Mouse (Mus musculus) neural tube, embryonic 10.5 days (tissue): ENCODE results near the gene Adgrg4.

Source experiments
- DNase-seq: peaks from one replicate; pipeline ENCODE4 v3.0.0-alpha.2; 2017; ENCODE audit warnings: low spot score; ENCODE audit errors: extremely low spot score

The Adgrg4 gene

GRCm38 (mm10) chrX:56869863-56870262, at the start of gene Adgrg4:
TSS of gene Adgrg4 (plus strand) at chrX:56870163.
- no peak for DNase-seq

DNA sequence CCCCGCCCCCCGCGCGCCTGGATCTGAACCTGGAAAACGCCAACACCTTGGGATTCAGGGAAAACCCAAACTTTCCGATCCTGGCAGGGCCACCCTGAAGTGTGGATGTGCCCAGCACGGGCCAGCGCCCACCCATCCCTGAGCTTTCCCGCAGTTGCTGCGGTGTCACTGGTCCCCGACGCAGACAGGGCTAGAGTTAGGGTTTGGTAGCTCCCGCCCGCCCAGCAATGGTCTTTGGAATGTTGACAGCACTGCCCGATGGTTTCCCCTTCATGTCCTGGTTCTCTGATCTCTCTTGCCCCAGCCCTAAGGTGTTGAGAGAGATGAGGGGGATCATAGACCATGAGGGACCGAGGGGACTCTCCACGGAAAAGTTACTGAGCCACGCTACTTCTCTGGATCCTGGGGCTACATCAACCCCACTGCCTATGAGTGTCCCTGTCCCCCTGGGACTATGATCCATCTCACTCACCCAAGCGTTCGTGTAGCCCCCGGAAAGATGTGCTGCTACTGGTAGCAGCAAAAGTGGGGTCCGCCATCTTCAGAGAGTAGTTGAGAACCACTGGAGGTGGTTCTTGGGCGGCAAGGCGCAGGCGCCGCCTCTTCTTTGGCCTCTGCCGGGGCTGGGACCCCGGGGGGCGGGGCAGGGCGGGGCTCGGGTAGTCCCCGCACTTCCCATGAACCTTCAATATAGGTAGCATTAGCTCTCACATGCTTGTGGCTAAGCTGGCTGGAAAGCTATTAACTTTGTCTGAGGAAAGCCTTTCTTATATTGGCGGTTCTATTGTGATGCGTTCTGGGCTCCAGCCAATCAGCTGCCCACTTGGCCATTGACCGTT, 48.0 kb upstream of the Adgrg4 start, which contains the start of gene Map7d3:
TSS of gene Map7d3 (minus strand) at position 562 of the 839 bp plus-strand sequence.
- peak; percentile 27 for DNase-seq

- DNase-seq = no peak
Measured at GRCm38 (mm10) chrX:56827492-56827891, 42.5 kb upstream of the Adgrg4 start.

DNA sequence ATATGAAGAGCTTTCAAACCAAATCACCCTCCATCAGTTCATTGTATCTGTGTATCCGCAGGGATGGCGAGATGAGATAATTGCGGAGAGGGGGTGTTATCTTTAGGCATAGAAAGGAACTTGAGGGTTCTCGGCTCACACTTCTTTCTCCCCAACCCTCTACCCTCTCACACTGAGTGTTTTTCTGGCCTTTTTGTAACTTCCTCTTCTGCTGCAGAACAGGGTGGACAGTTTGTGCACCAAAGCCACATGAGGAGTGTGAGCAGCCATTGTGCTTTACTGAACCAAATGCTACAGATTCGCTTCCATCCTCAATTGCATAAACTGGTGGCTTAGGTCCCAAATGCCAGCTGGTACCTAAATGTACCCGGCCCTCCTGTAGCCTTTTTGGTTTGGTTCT, 34.1 kb upstream of the Adgrg4 start:
- DNase-seq = no peak

DNA sequence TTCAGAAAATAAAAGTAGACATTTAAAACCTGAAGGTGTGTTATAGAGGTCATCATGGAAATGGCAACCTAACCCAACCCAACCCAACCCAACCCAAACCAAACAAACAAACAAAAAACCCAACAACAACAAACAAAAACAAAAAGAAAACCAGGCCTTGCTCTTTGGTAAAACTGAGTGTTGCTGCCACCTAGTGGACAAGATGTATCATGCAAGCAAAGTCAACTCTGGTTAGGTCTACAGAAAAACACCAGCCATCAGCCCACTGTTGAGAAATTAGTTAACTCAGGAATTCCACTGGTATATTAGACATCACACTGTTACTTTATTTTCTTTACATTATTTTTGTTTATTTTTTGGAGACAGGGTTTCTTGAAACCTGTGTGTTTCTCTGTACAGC, 30.6 kb upstream of the Adgrg4 start:
- peak; percentile 13 for DNase-seq

GRCm38 (mm10) chrX:56841255-56841654, 28.7 kb upstream of the Adgrg4 start:
- no peak for DNase-seq

DNA sequence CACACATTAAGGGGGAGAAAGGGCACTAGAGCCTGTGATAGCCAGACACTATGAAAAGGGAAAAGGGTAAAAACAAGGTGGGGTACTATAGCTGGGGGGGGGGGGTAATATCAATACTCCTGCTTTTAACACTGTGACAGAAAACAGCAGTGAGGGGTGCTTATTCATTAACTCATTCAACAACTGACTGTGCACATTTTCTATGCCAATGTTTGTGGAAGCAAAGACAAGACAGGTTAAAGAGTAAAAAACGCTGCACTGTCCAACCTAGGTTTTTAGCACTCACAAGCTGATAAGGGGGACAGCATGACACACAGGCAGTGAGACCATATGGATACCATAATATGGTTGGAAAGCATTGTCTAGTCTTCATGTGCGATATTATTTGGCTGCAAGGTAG, 142.9 kb downstream of the Adgrg4 start:
- no peak for DNase-seq

DNA sequence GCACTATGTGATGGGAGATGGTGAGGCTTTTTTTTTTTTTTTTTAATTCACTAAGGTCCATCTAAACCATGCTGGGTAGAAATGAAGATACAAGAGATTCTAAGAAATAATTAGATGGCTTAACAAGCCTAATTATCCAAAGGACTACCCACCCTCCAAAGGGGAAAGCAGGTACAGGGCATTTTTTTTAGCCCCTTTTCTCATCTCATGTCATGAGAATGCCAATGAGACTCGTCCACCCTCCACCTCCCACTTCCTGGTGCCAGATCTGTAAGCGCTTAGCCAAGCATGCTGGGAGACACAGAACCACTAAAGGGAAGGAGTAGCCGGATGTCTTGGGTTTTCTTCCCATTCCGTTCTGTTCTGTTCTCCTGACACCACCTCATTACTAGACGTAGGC, 172.8 kb downstream of the Adgrg4 start, which contains the start of gene Brs3:
TSS of gene Brs3 (plus strand) at position 301 of the 400 bp plus-strand sequence.
- DNase-seq = no peak

GRCm38 (mm10) chrX:57043869-57044268, 173.9 kb downstream of the Adgrg4 start:
- DNase-seq = no peak
